Mouse (Mus musculus): ENCODE measurements around the gene Aurkb.

DNA sequence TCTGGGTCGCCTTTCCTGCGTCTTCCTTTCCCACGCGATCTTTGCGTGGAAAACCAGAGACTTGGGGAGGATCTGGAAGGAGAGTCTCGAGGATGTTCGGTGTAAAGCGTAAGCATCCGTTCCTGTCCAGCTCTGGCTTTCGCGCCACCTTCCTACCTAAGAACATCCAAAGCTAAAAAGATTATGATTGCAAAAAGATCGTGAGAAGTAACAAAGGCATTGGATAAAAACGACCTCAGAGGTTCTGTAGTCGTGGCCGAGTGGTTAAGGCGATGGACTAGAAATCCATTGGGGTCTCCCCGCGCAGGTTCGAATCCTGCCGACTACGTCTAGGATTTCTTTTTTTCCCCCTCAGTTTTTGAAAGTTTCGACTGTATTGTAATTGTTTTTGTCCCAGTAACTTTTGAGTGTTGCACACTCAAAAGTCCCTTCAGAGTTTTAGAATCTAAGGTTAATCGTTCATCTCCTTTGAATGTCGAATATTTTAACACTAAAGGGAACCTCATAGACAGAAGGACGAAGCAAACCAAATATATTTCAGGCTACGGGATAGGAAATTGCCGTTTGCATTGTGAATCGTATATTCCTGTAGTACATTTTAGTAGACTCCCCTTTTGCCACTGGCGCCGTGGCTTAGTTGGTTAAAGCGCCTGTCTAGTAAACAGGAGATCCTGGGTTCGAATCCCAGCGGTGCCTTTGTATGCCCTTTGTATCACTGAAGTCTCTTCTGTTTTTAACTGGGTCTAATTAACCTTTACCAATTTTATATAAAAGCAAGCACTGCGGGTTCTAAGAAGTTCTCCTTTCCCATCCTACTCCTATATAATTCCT is 8.0 kb upstream of the Aurkb start:
- TF ChIP-seq POLR2A (IDR thresholded peaks at IDR 0.05; ENCODE audit: control insufficient read depth in 1 of 2, insufficient read depth in 1 of 2, low read depth in 1 of 2, low read length in 2 of 2, poor library complexity in 1 of 2) (no peak), MAX (IDR thresholded peaks at IDR 0.05; ENCODE audit: low read length) (no peak), CTCF (IDR thresholded peaks at IDR 0.05 in 2 of 3, conservative IDR thresholded peaks at IDR 0.05 in 1 of 3; ENCODE audit: control insufficient read depth in 1 of 3, insufficient read depth in 1 of 3, low read depth in 2 of 3, low read length in 3 of 3, poor library complexity in 1 of 3, severe bottlenecking in 1 of 3) (no peak), MYC (IDR thresholded peaks at IDR 0.05; ENCODE audit: low read depth, low read length) (no peak), MAFK (IDR thresholded peaks at IDR 0.05; ENCODE audit: borderline replicate concordance, low read depth, low read length) (no peak), USF2 (IDR thresholded peaks at IDR 0.05; ENCODE audit: borderline replicate concordance in 1 of 2, insufficient read depth in 1 of 2, low read depth in 1 of 2, low read length in 2 of 2) (no peak), CHD2 (IDR thresholded peaks at IDR 0.05; ENCODE audit: low read length) (no peak), JUND (IDR thresholded peaks at IDR 0.05; ENCODE audit: low read depth, low read length) (no peak)

Measured in MEL (cell line).